Mouse (Mus musculus) adrenal gland, adult 2 months (tissue): ENCODE measurements at regions not wholly inside any gene's neighbourhood (a gene's known extent, or its start where the extent isn't known, plus 50 kb on each side); places are given as distances from the start of the nearest gene placed in this dataset.

ENCODE experiments used
- DNase-seq: peaks from one replicate; pipeline ENCODE4 v3.0.0; 2021

DNA sequence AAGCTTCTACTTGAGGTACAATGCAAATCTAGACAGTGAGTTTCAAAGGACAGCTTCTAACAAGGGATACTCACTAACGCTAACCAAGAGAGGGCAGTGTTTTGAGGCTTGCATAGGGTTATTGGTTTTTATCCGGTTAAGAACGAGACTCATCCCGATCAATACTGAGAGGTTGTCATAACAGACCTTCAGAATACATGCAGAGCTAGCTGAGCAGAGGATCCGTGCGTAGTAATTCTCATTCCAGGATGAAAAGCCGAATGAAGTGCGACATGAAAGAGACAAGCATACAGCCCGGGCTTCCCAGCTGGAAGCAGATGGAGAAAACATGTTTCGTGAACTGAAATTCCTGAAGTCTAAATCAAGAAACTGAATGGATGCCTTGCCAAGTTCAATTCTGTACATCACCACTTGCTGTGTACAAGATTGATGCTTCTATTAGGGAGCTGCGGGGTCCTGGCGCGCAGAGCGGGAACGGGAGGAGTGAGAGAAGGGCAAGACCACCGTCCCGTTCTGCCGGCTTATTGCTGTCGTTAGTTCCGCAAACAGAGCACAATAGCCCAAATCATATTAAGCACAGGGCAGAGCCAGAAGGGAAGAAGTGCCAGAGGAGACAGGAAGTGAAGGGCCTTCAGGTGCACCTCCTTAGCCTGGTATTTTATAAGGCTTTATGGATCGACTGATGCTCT, 65.4 kb upstream of the Tes start:
- DNase-seq, result no peak

DNA sequence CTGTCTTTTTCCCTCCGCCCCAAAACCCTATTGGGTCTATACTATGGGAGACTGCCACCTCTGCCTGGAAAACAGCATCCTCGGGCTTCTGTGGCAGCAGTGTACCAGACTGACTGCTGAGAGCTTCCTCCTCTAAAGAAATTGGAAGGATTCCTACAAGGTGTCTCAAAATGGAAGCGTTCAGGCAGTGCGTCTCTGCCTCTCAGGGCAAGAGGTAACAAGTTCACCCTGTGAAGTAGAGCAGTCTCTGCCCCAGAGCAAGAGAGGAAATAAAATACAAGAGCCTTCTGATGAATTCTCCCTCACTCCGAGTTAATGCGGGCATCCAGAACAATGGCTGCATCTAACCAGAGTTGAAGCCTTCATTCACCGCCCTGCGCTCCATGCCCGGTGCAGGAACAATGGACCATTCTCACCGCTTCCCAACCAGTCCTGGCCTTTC, 69.4 kb upstream of the Tes start:
- no peak for DNase-seq

DNA sequence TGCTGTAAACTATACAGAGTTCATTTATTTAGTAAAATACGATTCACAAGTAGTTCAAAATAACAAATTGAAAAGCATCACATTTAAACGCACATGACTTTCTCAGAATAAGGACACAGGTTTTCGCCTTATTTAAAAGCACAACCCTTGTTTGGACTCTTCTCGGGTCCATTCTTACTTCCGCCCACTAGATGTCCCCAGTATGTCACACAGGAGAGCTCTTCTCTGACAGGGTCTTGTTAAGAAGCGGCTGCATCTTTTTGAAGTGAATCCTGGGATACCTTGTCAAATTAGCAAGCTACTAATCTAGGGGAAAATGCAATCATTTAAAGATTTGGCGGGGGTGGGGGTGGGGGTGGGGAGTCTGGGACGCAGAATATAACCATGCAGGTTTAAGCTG, 70.2 kb upstream of the Tes start:
- peak; percentile 9 for DNase-seq

DNA sequence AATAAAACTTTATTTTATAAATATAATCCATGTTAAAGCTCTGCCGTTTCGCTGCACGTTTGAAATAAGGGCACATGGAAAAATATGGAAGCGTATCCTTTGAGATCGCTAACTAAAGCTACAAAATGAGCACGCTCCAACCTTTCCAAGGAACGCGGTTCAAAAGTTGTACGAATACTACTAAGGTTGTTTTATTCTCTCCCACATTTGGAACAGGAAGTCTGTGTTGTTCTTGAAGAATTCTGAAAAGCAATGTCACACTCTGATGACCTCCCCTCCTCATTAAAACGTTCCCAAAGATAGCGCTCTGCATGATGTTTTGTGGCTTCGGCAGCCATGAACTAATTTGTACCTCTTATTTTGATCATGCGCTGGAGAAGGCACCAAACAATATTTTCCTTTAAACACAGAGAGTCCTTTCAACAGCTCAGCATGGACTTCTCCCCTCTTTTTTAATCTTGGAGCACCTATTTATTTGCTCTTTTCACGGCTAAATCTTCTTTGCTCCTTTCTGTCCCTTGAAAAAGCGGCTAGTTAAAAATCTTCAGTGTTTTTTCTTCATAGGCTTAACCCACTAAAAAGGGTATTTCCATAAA, 72.9 kb upstream of the Tes start:
- no peak for DNase-seq

DNA sequence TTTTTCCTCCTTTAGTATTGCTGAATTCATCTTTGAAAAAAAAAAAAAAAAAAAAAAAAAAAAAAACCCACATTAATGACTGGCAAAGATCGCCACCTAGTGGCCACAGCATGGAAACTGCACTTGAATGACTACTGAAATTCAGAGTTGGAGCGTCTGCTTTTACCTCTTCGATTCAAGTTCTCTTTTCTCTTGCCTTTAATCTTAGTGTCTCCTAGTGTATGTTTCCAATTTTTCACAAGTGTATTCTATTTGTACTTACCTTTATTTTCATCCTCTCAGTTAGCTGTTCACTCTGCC, 79.9 kb upstream of the Tfec start:
- DNase-seq, result no peak

DNA sequence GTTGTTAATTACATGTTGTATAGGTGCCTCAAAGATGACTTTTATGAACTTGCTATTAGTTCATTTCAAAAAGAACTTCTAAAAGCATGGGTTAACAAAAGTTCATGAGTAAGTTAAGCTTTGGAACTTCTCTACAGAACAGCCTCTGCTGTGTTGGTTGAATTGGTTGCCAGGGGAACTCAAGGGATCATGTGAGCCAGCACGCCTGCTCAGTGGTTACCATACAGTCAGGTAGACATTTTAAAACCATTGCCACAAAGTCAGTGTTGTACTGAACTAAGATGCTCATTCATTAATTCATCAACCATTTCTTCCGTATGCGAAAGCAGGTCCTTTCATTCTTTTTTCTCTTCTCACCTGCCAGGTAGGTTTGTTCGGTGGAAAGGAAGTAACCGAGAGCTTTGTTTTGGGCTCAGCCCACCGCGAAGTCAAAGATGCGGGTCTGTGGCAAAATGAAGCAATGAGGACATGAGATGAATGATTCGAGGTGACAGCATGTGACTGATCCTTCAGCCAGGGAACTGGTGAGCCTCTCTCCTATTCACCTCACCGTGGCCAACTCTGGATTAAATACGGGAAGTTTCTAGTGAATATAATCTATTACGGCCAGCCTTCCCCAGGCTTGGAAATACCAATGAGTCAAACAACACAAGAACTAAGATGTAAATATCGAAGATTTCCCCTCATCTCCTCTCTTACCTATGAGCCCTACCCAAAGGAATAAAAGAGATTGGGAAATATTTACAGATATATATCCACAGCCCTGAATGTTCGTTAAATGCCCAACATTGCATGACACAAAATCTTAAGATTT, 79.4 kb upstream of the Tfec start:
- DNase-seq, result no peak

DNA sequence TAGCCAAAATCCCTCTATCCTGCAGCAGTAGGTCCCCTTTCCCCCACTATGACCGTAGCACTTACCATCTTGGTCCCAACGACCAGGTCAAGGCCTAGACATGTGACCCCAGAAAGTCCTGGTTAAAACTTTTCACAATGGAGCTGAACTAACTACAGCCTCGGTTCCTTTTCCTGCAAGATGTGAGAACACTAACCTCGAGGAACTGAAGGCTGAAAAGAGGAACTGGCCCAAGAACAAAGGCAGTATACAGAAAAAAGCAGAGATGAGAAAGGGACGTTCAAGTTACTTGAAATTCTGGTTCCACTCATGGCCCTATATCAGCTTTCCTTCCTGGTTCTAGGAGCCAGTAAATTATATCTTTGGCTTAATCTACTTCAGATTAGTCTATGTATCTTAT, 67.4 kb upstream of the Tfec start:
- no peak for DNase-seq

DNA sequence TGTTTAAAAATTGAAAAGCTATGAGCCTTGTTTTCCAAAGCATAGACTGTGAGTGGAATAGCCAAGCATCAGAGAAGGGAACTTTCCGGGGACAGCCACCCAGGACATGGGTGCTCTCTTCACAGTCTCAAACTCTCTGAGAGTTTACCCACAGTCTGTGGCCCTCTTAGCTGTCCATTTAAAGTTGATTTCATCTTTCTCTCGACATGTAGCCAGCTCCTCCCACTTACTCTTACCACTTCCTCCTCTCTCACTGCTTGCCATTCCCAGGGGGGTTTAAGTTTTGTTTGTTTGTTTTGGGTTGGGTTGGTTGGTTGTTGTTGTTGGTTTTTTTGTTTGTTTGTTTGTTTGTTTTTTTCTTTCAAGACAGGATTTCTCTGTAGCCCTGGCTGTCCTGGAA, 66.1 kb upstream of the Tfec start:
- DNase-seq, result no peak

DNA sequence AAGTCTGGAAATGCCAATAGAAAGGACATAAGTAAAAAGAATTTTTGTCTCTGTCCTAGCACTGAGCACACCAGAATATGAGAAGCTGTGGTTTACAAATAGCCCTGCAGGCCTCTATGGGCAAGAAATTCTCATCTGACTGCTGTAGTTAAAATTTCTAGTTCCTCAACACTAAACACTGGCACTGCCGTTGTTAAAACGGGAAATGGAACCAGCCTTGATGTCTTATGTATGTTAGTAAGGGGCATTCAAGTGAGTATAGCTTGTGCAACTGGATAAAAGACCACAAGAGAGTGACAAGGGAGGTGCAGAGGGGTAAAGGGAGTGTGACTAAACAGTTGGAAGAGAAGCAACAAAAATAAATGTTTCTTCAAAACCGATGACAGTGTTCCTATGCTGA, 65.7 kb upstream of the Tfec start:
- no peak for DNase-seq

DNA sequence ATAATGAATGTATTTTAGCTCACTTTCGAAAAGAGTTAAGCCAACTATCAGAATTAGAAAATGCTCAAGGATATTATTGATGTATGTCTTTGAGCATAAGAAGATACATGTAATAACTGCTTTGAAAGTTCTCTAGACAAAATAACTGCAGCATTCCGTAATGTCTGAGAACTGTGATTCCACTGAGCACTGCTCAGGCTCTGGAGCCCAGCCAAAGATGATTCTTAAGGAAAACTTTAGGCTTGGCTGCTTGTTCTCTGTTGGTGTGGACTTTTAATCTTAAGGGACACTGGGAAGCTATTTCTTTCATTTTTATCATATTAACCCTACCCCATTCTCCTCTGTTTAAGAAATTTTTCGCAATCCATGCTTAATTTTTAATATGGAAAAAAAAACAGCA, 59.9 kb upstream of the Tfec start:
- DNase-seq, result no peak

DNA sequence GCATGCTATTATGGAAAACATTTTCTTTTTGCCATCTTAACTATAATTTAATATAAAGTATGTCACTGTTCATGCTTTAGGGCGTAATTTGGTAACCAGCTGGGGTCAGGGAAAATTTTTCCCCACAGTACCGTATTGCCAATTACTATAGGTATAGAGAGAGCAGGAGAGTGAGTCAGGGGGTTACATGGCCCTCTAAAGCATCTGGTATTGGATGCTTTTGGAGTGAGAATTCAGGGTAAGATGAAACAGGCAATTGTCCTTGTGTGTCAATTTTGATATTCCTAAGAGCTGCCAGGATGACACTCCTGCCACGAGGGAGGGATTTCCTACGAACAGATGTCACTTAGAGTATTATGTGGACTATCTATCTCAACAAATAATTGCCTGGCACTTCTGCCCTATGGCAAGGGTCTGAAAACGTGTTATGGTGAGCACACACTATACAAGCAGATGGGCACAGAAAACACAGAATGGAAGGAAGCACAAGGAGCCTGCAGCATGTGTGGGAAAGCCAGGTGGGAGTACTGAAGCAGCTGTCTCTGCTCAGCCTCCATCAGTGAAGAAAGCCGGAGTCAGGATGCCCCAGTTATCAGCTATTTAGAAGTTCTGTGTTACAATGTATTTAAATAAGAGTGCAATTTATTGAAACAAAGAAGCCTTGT, 58.7 kb upstream of the Tfec start:
- DNase-seq, result no peak
